Mouse (Mus musculus) heart, embryonic 13.5 days (tissue): Measurements from ENCODE around the gene Dnajc5g. TPM values are rescaled to one million over a fixed set of nuclear protein-coding genes. Genes with fewer than 3 reads are reported as not detected.

Source experiments
- ATAC-seq: fragments of 200-750 bp; cut with Nextera tagmentation; 2 replicates; pipeline ENCODE4 v1.8.0; 2017; ENCODE audit warnings: moderate TSS enrichment; ENCODE audit not compliant: insufficient number of reproducible peaks, low FRiP score, low TSS enrichment; ENCODE audit errors: extremely low read depth
- H3K27ac ChIP-seq: fragments of 300-500 bp; sonication (generic); replicated peaks from 2 replicates; pipeline ENCODE4 v1.5.1; 2015; ENCODE audit warnings: moderate library complexity, mild to moderate bottlenecking, inconsistent platforms
- H3K27me3 ChIP-seq: fragments of 300-500 bp; sonication (generic); replicated peaks from 2 replicates; pipeline ENCODE4 v1.6.1; 2015; ENCODE audit warnings: mild to moderate bottlenecking, inconsistent platforms
- H3K36me3 ChIP-seq: fragments of 300-500 bp; sonication (generic); 2 replicates; pipeline ENCODE4 v1.6.1; 2015; ENCODE audit warnings: mild to moderate bottlenecking, inconsistent platforms
- H3K4me1 ChIP-seq: fragments of 300-500 bp; sonication (generic); 2 replicates; pipeline ENCODE4 v1.6.1; 2015; ENCODE audit warnings: inconsistent platforms
- H3K4me2 ChIP-seq: fragments of 300-500 bp; sonication (generic); 2 replicates; pipeline ENCODE4 v1.6.1; 2015; ENCODE audit warnings: inconsistent platforms, mild to moderate bottlenecking, moderate library complexity
- H3K4me3 ChIP-seq: fragments of 300-500 bp; sonication (generic); 2 replicates; pipeline ENCODE4 v1.5.1; 2015; ENCODE audit warnings: moderate library complexity, mild to moderate bottlenecking, inconsistent platforms
- H3K9ac ChIP-seq: fragments of 300-500 bp; sonication (generic); 2 replicates; pipeline ENCODE4 v1.6.1; 2015; ENCODE audit warnings: inconsistent platforms, mild to moderate bottlenecking, moderate library complexity
- H3K9me3 ChIP-seq: fragments of 300-500 bp; sonication (generic); 2 replicates; pipeline ENCODE4 v1.6.1; 2016; ENCODE audit warnings: inconsistent platforms
- WGBS: fragments of 180-500 bp; shearing (Covaris S2); methylation state at CpG from one replicate; pipeline ENCODE4 v1.1.7; 2015; ENCODE audit warnings: mixed read lengths; 5-methylcytosine and 5-hydroxymethylcytosine counted together
- polyA plus RNA-seq: library from polyadenylated mRNA; unstranded; fragments of >200 nt; fragmentation: Nextera tagmentation; extraction: Ambion mirVana; gene quantifications from 2 replicates; pipeline ENCODE4 v1.2.1, GENCODE M21; 2015

Gene Dnajc5g
- polyA plus RNA-seq = not detected in 2 replicates

- H3K4me3 ChIP-seq = no peak within 1 kb of the TSS
- H3K27ac ChIP-seq = no peak within 1 kb of the TSS
- H3K36me3 ChIP-seq = no peaks in the 10 kb centered on the region
- peaks cover 13% of the 10 kb centered on the region for H3K27me3 ChIP-seq
- no peaks in the 10 kb centered on the region for H3K9me3 ChIP-seq
- H3K4me2 ChIP-seq = no peak within 1 kb of the TSS
- no peaks in the 10 kb centered on the region for H3K4me1 ChIP-seq
- WGBS = 74% methylated on average over 9 of the region's 9 CpGs
- no peak for ATAC-seq
- H3K9ac ChIP-seq = no peak within 1 kb of the TSS
Observed at GRCm38 (mm10) chr5:31105814-31106335, at the start of gene Dnajc5g. Gene Dnajc5g (plus strand): TSS chr5:31106285.

- Histone ChIP-seq H3K36me3 (peaks cover 98% of the 10 kb centered on the region), H3K27ac (no peak overlapping the region), H3K9me3 (no peaks in the 10 kb centered on the region), H3K4me3 (no peak overlapping the region), H3K4me1 (no peaks in the 10 kb centered on the region), H3K27me3 (no peaks in the 10 kb centered on the region), H3K9ac (no peak overlapping the region), H3K4me2 (no peak overlapping the region)
- no peak for ATAC-seq
- 86% methylated on average over 3 of the region's 3 CpGs for WGBS
Observed at GRCm38 (mm10) chr5:31069810-31070209, 36.3 kb upstream of the Dnajc5g start.

GRCm38 (mm10) chr5:31071059-31071458, 35.0 kb upstream of the Dnajc5g start:
- ATAC-seq = no peak
- no peaks in the 10 kb centered on the region for H3K9me3 ChIP-seq
- H3K9ac ChIP-seq = no peak overlapping the region
- no peak overlapping the region for H3K27ac ChIP-seq
- no peak overlapping the region for H3K4me2 ChIP-seq
- no peak overlapping the region for H3K4me3 ChIP-seq
- 83% methylated on average over 2 of the region's 2 CpGs for WGBS
- no peaks in the 10 kb centered on the region for H3K4me1 ChIP-seq
- peaks cover 100% of the 10 kb centered on the region for H3K36me3 ChIP-seq
- H3K27me3 ChIP-seq = no peaks in the 10 kb centered on the region

GRCm38 (mm10) chr5:31071821-31072220, 34.3 kb upstream of the Dnajc5g start:
- H3K27me3 ChIP-seq = no peaks in the 10 kb centered on the region
- no peak overlapping the region for H3K27ac ChIP-seq
- ATAC-seq = no peak
- no peak overlapping the region for H3K4me2 ChIP-seq
- no peaks in the 10 kb centered on the region for H3K9me3 ChIP-seq
- no peaks in the 10 kb centered on the region for H3K4me1 ChIP-seq
- H3K4me3 ChIP-seq = no peak overlapping the region
- H3K9ac ChIP-seq = no peak overlapping the region
- H3K36me3 ChIP-seq = peaks cover 100% of the 10 kb centered on the region
- WGBS = 89% methylated on average over 11 of the region's 11 CpGs

GRCm38 (mm10) chr5:31073176-31073575, 32.9 kb upstream of the Dnajc5g start:
- ATAC-seq = no peak
- Histone ChIP-seq H3K9me3 (no peaks in the 10 kb centered on the region), H3K36me3 (peaks cover 100% of the 10 kb centered on the region), H3K4me3 (no peak overlapping the region), H3K4me1 (no peaks in the 10 kb centered on the region), H3K27ac (no peak overlapping the region), H3K4me2 (no peak overlapping the region), H3K9ac (no peak overlapping the region), H3K27me3 (no peaks in the 10 kb centered on the region)
- WGBS = 87% methylated on average over 12 of the region's 12 CpGs

GRCm38 (mm10) chr5:31076346-31076745, 29.7 kb upstream of the Dnajc5g start:
- 72% methylated on average over 13 of the region's 13 CpGs for WGBS
- Histone ChIP-seq H3K4me1 (peaks cover 6% of the 10 kb centered on the region; the same call in 1 of the 2 replicates), H3K9ac (no peak overlapping the region), H3K36me3 (peaks cover 79% of the 10 kb centered on the region), H3K27me3 (no peaks in the 10 kb centered on the region), H3K4me2 (no peak overlapping the region), H3K27ac (no peak overlapping the region), H3K9me3 (no peaks in the 10 kb centered on the region), H3K4me3 (no peak overlapping the region)
- no peak for ATAC-seq

GRCm38 (mm10) chr5:31080059-31080794, 25.9 kb upstream of the Dnajc5g start:
- H3K4me3 ChIP-seq = no peak overlapping the region
- no peak overlapping the region for H3K4me2 ChIP-seq
- 67% methylated on average over 13 of the region's 13 CpGs for WGBS
- H3K27ac ChIP-seq = peak overlapping the region; percentile 37; the same call in 1 of the 2 replicates
- peaks cover 40% of the 10 kb centered on the region for H3K36me3 ChIP-seq
- H3K4me1 ChIP-seq = peaks cover 34% of the 10 kb centered on the region
- ATAC-seq = no peak
- no peak overlapping the region for H3K9ac ChIP-seq
- H3K27me3 ChIP-seq = no peaks in the 10 kb centered on the region
- H3K9me3 ChIP-seq = no peaks in the 10 kb centered on the region

- no peak for ATAC-seq
- Histone ChIP-seq H3K9ac (no peak overlapping the region), H3K27ac (no peak overlapping the region), H3K4me1 (peaks cover 34% of the 10 kb centered on the region), H3K36me3 (peaks cover 35% of the 10 kb centered on the region), H3K4me2 (no peak overlapping the region), H3K27me3 (peaks cover 3% of the 10 kb centered on the region; the same call in 1 of the 2 replicates), H3K9me3 (no peaks in the 10 kb centered on the region), H3K4me3 (no peak overlapping the region)
- WGBS = 56% methylated on average over 3 of the region's 3 CpGs
Observed at GRCm38 (mm10) chr5:31080795-31081164, 25.3 kb upstream of the Dnajc5g start.

GRCm38 (mm10) chr5:31081386-31081785, 24.7 kb upstream of the Dnajc5g start:
- peaks cover 29% of the 10 kb centered on the region for H3K36me3 ChIP-seq
- peaks cover 7% of the 10 kb centered on the region; the same call in 1 of the 2 replicates for H3K27me3 ChIP-seq
- H3K4me2 ChIP-seq = no peak overlapping the region
- no peaks in the 10 kb centered on the region for H3K9me3 ChIP-seq
- H3K4me3 ChIP-seq = no peak overlapping the region
- H3K9ac ChIP-seq = no peak overlapping the region
- WGBS = 79% methylated on average over 3 of the region's 3 CpGs
- no peak overlapping the region for H3K27ac ChIP-seq
- H3K4me1 ChIP-seq = peaks cover 34% of the 10 kb centered on the region
- ATAC-seq = no peak

GRCm38 (mm10) chr5:31082355-31082754, 23.7 kb upstream of the Dnajc5g start:
- H3K4me1 ChIP-seq = peaks cover 34% of the 10 kb centered on the region
- ATAC-seq = no peak
- H3K27me3 ChIP-seq = peaks cover 12% of the 10 kb centered on the region; the same call in 1 of the 2 replicates
- H3K4me2 ChIP-seq = peak overlapping the region; percentile 62
- H3K27ac ChIP-seq = peak overlapping the region; percentile 61
- 6% methylated on average over 5 of the region's 5 CpGs for WGBS
- H3K4me3 ChIP-seq = peak overlapping the region; percentile 29
- H3K9me3 ChIP-seq = no peaks in the 10 kb centered on the region
- H3K36me3 ChIP-seq = peaks cover 19% of the 10 kb centered on the region
- H3K9ac ChIP-seq = peak overlapping the region; percentile 67

GRCm38 (mm10) chr5:31082935-31083625, 23.0 kb upstream of the Dnajc5g start:
- H3K27ac ChIP-seq = peak overlapping the region; percentile 61
- peaks cover 34% of the 10 kb centered on the region for H3K4me1 ChIP-seq
- H3K9me3 ChIP-seq = no peaks in the 10 kb centered on the region
- peaks cover 17% of the 10 kb centered on the region for H3K27me3 ChIP-seq
- peak overlapping the region; percentile 67 for H3K9ac ChIP-seq
- WGBS = 4% methylated on average over 12 of the region's 12 CpGs
- peaks cover 12% of the 10 kb centered on the region for H3K36me3 ChIP-seq
- ATAC-seq = peak; percentile 39; the same call in 1 of the 2 replicates
- peak overlapping the region; percentile 62 for H3K4me2 ChIP-seq
- H3K4me3 ChIP-seq = peak overlapping the region; percentile 29
